Mouse (Mus musculus): ENCODE measurements around the gene Slx1b. TPM values are rescaled to one million over a fixed set of nuclear protein-coding genes. Genes with fewer than 3 reads are reported as not detected.
"Not testable (repeated sequence)": the region's sequence is repeated elsewhere in the genome, so short reads cannot be mapped to it uniquely, and the experiment has no call there.

The Slx1b gene
- polyA plus RNA-seq, 1 experiment from 2014 or later, result 14.7 TPM

DNA sequence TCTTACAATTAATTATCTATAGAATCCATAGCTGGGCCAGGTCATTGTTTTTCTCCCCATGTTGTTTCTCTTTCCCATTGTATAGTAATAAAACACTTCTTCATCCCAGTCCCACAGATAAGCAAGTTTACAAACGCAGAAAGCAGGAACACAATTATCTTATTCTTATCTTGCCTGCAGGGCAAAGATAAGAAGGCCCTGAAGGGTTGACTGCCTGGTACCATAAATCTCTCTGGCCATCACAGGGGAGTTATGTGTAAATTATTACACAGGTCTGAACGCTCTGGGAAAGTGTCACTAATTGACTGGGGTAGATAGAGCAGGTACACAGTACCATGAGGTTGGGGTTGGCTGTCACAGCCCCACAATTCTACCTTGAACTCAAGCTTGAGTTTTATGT lies 44.7 kb downstream of the Slx1b start:
- Histone ChIP-seq H3K4me3 (replicated peaks) (no peak overlapping the region), H3K4me2 (no peak overlapping the region), H3K27ac (no peak overlapping the region), H3K9me3 (no peaks in the 10 kb centered on the region), H3K9ac (replicated peaks) (no peak overlapping the region), H3K36me3 (no peaks in the 10 kb centered on the region), H3K27me3 (no peaks in the 10 kb centered on the region), H3K4me1 (replicated peaks) (0 out of 2 replicates have a peak, but pooled peaks cover 10% of the 10 kb centered on the region)
- ATAC-seq (ENCODE audit: insufficient number of reproducible peaks, insufficient read depth, low FRiP score, low TSS enrichment, low read depth), result no peak
- 53% methylated on average over 2 of the region's 2 CpGs for WGBS

DNA sequence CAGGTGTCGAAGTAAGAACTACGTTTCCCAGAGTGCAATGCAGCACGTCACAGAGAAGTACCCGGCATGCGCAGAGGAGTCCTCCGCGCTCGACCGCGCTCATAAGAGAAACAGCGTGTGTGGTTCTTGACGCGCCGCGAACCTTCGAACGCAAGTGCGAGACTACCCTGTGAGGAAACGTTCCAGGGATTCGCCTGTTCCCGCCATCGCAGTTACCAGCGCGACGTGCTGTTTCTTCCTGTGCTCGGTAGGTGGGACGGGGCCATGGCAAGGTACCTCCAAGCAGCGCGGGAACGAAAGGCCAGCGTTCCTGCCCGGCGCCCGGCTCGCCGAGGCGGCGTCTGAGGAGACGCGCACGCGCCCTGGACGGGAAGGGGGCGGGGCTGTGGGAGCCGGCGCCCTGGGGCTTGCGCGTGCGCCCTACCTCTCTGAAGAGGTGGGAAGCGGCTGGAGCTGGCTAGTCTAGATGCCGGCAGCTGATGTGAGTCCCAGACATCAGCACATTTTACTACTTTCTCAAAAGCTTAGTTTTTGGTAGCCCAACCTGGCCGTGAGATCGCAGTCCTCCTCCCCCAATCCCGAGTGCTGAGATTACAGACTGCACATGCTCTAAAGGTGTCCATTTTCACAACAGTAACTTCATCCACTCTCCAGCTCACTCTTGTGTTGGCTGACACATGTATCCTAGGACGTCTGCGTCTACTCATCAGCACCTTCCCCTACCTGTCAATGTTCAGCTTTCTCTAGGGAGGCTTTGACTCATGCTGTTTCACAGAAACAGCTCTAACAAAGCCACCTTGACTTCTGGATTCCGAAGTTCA lies 46.1 kb downstream of the Slx1b start, which contains the start of gene Sgf29:
Sgf29 (plus strand) TSS at position 79 of the 821 bp plus-strand sequence.
- H3K27ac ChIP-seq, result peak within 1 kb of the TSS; percentile 86
- 0 out of 2 replicates have a peak, but pooled peaks cover 10% of the 10 kb centered on the region for H3K4me1 ChIP-seq (replicated peaks)
- peak within 1 kb of the TSS; percentile 56 for H3K4me3 ChIP-seq (replicated peaks)
- no peaks in the 10 kb centered on the region for H3K36me3 ChIP-seq
- WGBS, result 1% methylated on average over 57 of the region's 57 CpGs
- no peaks in the 10 kb centered on the region for H3K9me3 ChIP-seq
- peak within 1 kb of the TSS; percentile 57 for H3K9ac ChIP-seq (replicated peaks)
- peak within 1 kb of the TSS; percentile 74 for H3K4me2 ChIP-seq
- no peaks in the 10 kb centered on the region for H3K27me3 ChIP-seq
- peak; percentile 98 for ATAC-seq (ENCODE audit: insufficient number of reproducible peaks, insufficient read depth, low FRiP score, low TSS enrichment, low read depth)

DNA sequence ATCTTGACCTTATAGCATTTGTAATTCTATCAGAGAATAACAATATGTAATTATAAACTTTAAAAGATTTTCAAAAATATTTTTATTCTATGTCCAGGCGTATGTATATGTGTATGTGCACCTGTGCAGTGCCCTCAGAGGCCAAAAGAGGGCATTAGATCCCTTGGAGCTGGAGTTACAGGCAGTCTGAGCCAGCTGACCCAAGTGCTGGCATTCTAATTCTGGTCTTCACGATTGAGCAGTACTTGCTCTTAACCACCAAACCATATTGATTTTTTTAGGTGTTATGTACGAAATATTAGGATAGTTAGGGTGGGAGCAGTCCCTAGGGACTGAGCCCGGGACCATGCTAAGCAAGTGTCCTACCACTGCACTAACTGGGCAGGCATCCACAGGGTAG lies 47.1 kb downstream of the Slx1b start:
- H3K4me1 ChIP-seq (replicated peaks), result 0 out of 2 replicates have a peak, but pooled peaks cover 10% of the 10 kb centered on the region
- ATAC-seq (ENCODE audit: insufficient number of reproducible peaks, insufficient read depth, low FRiP score, low TSS enrichment, low read depth), result no peak
- 86% methylated on average over 4 of the region's 4 CpGs for WGBS
- no peaks in the 10 kb centered on the region for H3K36me3 ChIP-seq
- H3K27ac ChIP-seq, result no peak overlapping the region
- peak overlapping the region; percentile 56; the same call in 1 of the 2 replicates for H3K4me3 ChIP-seq (replicated peaks)
- H3K9ac ChIP-seq (replicated peaks), result no peak overlapping the region
- no peaks in the 10 kb centered on the region for H3K27me3 ChIP-seq
- peak overlapping the region; percentile 74 for H3K4me2 ChIP-seq
- no peaks in the 10 kb centered on the region for H3K9me3 ChIP-seq

DNA sequence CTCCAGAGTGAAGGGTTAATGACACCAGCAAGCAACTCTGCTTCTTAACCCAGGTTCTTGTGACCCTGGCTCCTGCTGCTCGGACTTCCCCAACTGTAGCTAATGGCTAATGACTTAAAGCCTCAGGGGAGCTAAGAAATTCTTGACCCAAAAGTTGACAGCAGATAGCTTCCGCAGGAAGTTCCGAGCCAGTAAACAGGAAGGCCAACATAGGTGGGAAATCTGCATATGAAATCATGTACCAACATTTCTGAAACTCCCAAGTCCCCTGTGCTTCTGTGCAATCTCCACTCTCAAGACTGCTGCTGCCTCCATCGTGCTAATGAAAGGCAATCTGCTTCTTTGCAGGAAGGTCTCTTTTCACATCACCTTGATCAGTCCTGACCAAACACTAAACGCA lies 49.9 kb downstream of the Slx1b start:
- no peaks in the 10 kb centered on the region for H3K36me3 ChIP-seq
- 44% methylated on average over 5 of the region's 5 CpGs for WGBS
- no peaks in the 10 kb centered on the region for H3K27me3 ChIP-seq
- no peak for ATAC-seq (ENCODE audit: insufficient number of reproducible peaks, insufficient read depth, low FRiP score, low TSS enrichment, low read depth)
- no peak overlapping the region for H3K4me2 ChIP-seq
- H3K4me1 ChIP-seq (replicated peaks), result 0 out of 2 replicates have a peak, but pooled peaks cover 10% of the 10 kb centered on the region
- H3K9ac ChIP-seq (replicated peaks), result no peak overlapping the region
- H3K4me3 ChIP-seq (replicated peaks), result no peak overlapping the region
- H3K9me3 ChIP-seq, result no peaks in the 10 kb centered on the region
- H3K27ac ChIP-seq, result no peak overlapping the region

DNA sequence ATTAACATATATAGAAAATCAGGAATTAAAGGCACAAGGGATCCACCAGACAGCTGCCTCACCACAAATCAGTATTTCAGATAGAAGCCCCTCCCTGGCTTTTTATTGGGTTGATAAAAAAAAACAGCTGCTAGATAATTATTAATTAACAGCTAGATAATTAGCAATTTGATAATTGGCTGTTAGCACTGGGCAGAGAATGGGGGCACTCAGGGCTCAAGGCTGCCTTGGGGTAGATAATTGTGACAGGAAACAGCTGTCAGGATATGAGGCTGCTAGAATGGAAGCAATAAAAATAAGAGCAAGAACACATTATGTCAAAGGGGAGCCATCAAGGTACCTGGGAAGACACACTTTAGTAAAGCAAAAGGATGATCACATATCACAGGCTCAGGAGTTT lies 50.7 kb downstream of the Slx1b start:
- Histone ChIP-seq H3K27me3 (no peaks in the 10 kb centered on the region), H3K9ac (replicated peaks) (no peak overlapping the region), H3K9me3 (no peaks in the 10 kb centered on the region), H3K4me3 (replicated peaks) (no peak overlapping the region), H3K4me2 (no peak overlapping the region), H3K4me1 (replicated peaks) (0 out of 2 replicates have a peak, but pooled peaks cover 4% of the 10 kb centered on the region), H3K27ac (no peak overlapping the region), H3K36me3 (no peaks in the 10 kb centered on the region)
- no peak for ATAC-seq (ENCODE audit: insufficient number of reproducible peaks, insufficient read depth, low FRiP score, low TSS enrichment, low read depth)

DNA sequence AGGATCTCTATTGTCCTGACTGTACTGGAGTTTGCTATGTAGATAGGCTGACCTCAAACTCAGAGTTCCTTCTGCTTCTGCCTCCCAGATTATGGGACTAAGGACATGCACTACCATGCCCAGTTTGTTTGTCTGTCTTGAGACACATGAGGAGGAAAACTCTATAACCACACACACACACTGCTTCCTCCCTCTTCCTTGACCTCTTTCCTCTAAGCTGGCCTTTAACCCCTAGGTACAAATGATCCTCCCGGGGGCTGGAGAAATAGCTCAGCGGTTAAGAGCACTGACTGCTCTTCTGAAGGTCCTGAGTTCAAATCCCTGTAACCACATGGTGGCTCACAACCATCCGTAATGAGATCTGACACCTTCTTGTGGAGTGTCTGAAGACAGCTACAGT lies 51.2 kb downstream of the Slx1b start:
- no peak for ATAC-seq (ENCODE audit: insufficient number of reproducible peaks, insufficient read depth, low FRiP score, low TSS enrichment, low read depth)
- H3K9ac ChIP-seq (replicated peaks), result no peak overlapping the region
- no peaks in the 10 kb centered on the region for H3K36me3 ChIP-seq
- H3K4me3 ChIP-seq (replicated peaks), result no peak overlapping the region
- H3K27me3 ChIP-seq, result no peaks in the 10 kb centered on the region
- no peak overlapping the region for H3K4me2 ChIP-seq
- no peaks in the 10 kb centered on the region for H3K9me3 ChIP-seq
- no peak overlapping the region for H3K27ac ChIP-seq
- 64% methylated on average over 3 of the region's 3 CpGs for WGBS
- peaks cover 2% of the 10 kb centered on the region; the same call in 1 of the 2 replicates for H3K4me1 ChIP-seq (replicated peaks)

DNA sequence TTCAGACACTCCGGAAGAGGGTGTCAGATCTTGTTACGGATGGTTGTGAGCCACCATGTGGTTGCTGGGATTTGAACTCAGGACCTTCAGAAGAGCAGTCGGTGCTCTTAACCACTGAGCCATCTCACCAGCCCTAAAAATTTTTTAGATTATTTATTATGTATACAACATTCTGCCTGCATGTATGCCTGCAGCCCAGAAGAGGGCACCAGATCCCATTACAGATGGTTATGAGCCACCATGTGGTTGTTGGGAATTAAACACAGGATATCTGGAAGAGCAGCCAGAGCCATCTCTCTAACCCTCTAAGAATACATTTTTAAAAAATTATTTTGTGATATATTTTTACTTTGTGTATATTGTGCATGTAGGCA lies 52.4 kb downstream of the Slx1b start:
- H3K4me1 ChIP-seq (replicated peaks); ATAC-seq (ENCODE audit: insufficient number of reproducible peaks, insufficient read depth, low FRiP score, low TSS enrichment, low read depth); H3K27me3 ChIP-seq; H3K36me3 ChIP-seq; H3K9ac ChIP-seq (replicated peaks); H3K4me3 ChIP-seq (replicated peaks); H3K27ac ChIP-seq; H3K9me3 ChIP-seq; H3K4me2 ChIP-seq: not testable (repeated sequence)
- WGBS, result 88% methylated on average over 3 of the region's 3 CpGs

DNA sequence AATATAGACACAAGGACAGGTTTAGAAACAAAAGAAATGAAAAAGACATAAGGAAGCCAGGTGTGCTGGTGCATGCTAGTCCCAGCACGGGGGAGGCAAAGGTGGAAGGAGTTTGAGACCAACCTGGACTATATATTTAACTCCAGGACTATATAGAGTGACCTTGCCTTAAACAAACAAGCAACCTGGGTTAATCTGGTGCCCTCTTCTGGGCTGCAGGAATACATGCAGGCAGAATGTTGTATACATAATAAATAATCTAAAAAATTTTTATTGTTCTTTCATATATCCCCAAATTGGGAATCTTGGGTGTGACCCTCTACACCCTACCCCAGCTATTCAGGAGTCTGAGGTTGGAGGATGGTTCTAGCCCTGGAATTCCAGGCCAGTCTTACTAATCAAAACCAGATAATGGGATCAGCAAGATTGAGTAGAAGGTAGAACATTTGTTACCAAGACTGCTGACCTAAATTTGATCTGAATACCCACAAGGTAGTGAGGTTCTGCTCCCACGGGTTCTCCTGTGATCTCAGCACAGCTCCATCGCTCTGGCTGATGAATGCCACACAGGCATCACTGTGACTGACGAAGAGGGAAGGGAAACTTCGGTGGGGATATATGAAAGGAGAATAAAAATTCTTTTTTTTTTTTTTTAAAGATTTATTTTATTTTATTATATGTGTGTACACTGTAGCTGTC lies 52.9 kb downstream of the Slx1b start:
- Histone ChIP-seq H3K9ac (replicated peaks) (no peak overlapping the region), H3K4me3 (replicated peaks) (no peak overlapping the region), H3K36me3 (no peaks in the 10 kb centered on the region), H3K27me3 (0 out of 2 replicates have a peak, but pooled peaks cover 4% of the 10 kb centered on the region), H3K9me3 (no peaks in the 10 kb centered on the region), H3K4me1 (replicated peaks) (no peaks in the 10 kb centered on the region; the same call in 1 of the 2 replicates), H3K4me2 (no peak overlapping the region), H3K27ac (no peak overlapping the region)
- ATAC-seq (ENCODE audit: insufficient number of reproducible peaks, insufficient read depth, low FRiP score, low TSS enrichment, low read depth), result no peak
- 79% methylated on average over 5 of the region's 5 CpGs for WGBS

Other genes with a start within 250 kb of the Slx1b start
- gene Atp2a1, start 232.7 kb downstream of the Slx1b start, polyA plus RNA-seq (2016; fragmentation: Nextera tagmentation; extraction: Ambion mirVana), result 52.5 and 54.1 TPM in 2 replicates
- gene Sh2b1, start 220.4 kb downstream of the Slx1b start, polyA plus RNA-seq (2016; fragmentation: Nextera tagmentation; extraction: Ambion mirVana), result 57.8 and 59.9 TPM in 2 replicates
- gene Tufm, start 208.4 kb downstream of the Slx1b start, polyA plus RNA-seq (2016; fragmentation: Nextera tagmentation; extraction: Ambion mirVana), result 137 and 140 TPM in 2 replicates
- 59.6 and 65.8 TPM in 2 replicates for gene Atxn2l, start 192.3 kb downstream of the Slx1b start, polyA plus RNA-seq (2016; fragmentation: Nextera tagmentation; extraction: Ambion mirVana)
- 202 and 205 TPM in 2 replicates for gene Eif3c, start 129.4 kb downstream of the Slx1b start, polyA plus RNA-seq (2016; fragmentation: Nextera tagmentation; extraction: Ambion mirVana)
- gene Apobr, start 110.8 kb downstream of the Slx1b start, polyA plus RNA-seq (2016; fragmentation: Nextera tagmentation; extraction: Ambion mirVana), result 0.56 and 0.90 TPM in 2 replicates
- gene Cln3, start 110.0 kb downstream of the Slx1b start, polyA plus RNA-seq (2016; fragmentation: Nextera tagmentation; extraction: Ambion mirVana), result 34.0 TPM in 2 replicates
- not detected in 2 replicates for gene Il27, start 100.8 kb downstream of the Slx1b start, polyA plus RNA-seq (2016; fragmentation: Nextera tagmentation; extraction: Ambion mirVana)
- gene Nupr1, start 64.9 kb downstream of the Slx1b start, polyA plus RNA-seq (2016; fragmentation: Nextera tagmentation; extraction: Ambion mirVana), result 0.28 TPM in 1 of 2 replicates, not detected in the other
- gene Sgf29, start 46.5 kb downstream of the Slx1b start, polyA plus RNA-seq (2016; fragmentation: Nextera tagmentation; extraction: Ambion mirVana), result 47.7 and 49.1 TPM in 2 replicates
- gene Sult1a1, start 19.4 kb downstream of the Slx1b start, polyA plus RNA-seq (2016; fragmentation: Nextera tagmentation; extraction: Ambion mirVana), result 0.83 and 1.2 TPM in 2 replicates
- 145 and 156 TPM in 2 replicates for gene Bola2, start 383 bp downstream of the Slx1b start, polyA plus RNA-seq (2016; fragmentation: Nextera tagmentation; extraction: Ambion mirVana)
- 36.6 and 39.1 TPM in 2 replicates for gene Coro1a, start 12.0 kb upstream of the Slx1b start, polyA plus RNA-seq (2016; fragmentation: Nextera tagmentation; extraction: Ambion mirVana)
- 36.4 and 38.5 TPM in 2 replicates for gene Mapk3, start 63.8 kb upstream of the Slx1b start, polyA plus RNA-seq (2016; fragmentation: Nextera tagmentation; extraction: Ambion mirVana)
- 1.3 and 2.4 TPM in 2 replicates for gene Gdpd3, start 70.5 kb upstream of the Slx1b start, polyA plus RNA-seq (2016; fragmentation: Nextera tagmentation; extraction: Ambion mirVana)
- gene Ypel3, start 81.2 kb upstream of the Slx1b start, polyA plus RNA-seq (2016; fragmentation: Nextera tagmentation; extraction: Ambion mirVana), result 104 and 126 TPM in 2 replicates
- gene Tbx6, start 85.7 kb upstream of the Slx1b start, polyA plus RNA-seq (2016; fragmentation: Nextera tagmentation; extraction: Ambion mirVana), result 0.50 and 0.68 TPM in 2 replicates
- gene Ppp4c, start 96.7 kb upstream of the Slx1b start, polyA plus RNA-seq (2016; fragmentation: Nextera tagmentation; extraction: Ambion mirVana), result 378 and 401 TPM in 2 replicates
- gene Fam57b, start 101.9 kb upstream of the Slx1b start, polyA plus RNA-seq (2016; fragmentation: Nextera tagmentation; extraction: Ambion mirVana), result 0.19 and 0.33 TPM in 2 replicates
- not detected in 2 replicates for gene 4930451I11Rik, start 135.9 kb upstream of the Slx1b start, polyA plus RNA-seq (2016; fragmentation: Nextera tagmentation; extraction: Ambion mirVana)
- gene Doc2a, start 151.6 kb upstream of the Slx1b start, polyA plus RNA-seq (2016; fragmentation: Nextera tagmentation; extraction: Ambion mirVana), result 1.5 and 2.3 TPM in 2 replicates
- gene Hirip3, start 166.2 kb upstream of the Slx1b start, polyA plus RNA-seq (2016; fragmentation: Nextera tagmentation; extraction: Ambion mirVana), result 46.1 and 50.7 TPM in 2 replicates
- gene Ino80e, start 166.6 kb upstream of the Slx1b start, polyA plus RNA-seq (2016; fragmentation: Nextera tagmentation; extraction: Ambion mirVana), result 93.3 and 101 TPM in 2 replicates
- gene Taok2, start 188.9 kb upstream of the Slx1b start, polyA plus RNA-seq (2016; fragmentation: Nextera tagmentation; extraction: Ambion mirVana), result 58.2 and 60.3 TPM in 2 replicates
- gene Tmem219, start 227.1 kb upstream of the Slx1b start, polyA plus RNA-seq (2016; fragmentation: Nextera tagmentation; extraction: Ambion mirVana), result 17.7 and 18.0 TPM in 2 replicates
- gene Kctd13, start 233.1 kb upstream of the Slx1b start, polyA plus RNA-seq (2016; fragmentation: Nextera tagmentation; extraction: Ambion mirVana), result 18.3 and 19.7 TPM in 2 replicates

Measured in limb, embryonic 12.5 days (tissue).